In the genomic region with DNA sequence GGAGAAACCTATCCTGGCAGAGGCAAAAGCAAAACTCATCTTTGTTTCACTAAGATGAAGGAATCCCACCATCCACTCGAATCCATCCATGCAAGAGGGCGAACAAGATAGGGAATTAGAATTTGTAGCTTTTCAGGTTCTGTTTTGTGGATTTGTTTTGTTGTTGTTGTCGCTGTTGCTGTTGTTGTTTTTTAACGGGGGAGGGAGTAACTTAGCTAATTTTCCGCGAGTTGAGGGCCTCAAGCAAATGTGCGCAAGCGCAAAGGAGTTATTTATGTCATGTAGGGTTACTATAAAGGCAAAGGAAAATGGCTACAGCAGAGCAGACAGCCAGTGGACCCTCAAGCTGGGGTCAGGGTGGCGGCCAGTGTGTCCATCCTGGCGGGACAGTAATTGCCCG, we compare ENCODE assay signal across 27 mouse cellular contexts. TPM values are rescaled to one million over a fixed set of nuclear protein-coding genes. Genes with fewer than 3 reads are reported as not detected.
DNase-seq lines count a peak whose midpoint lies in the region; ATAC-seq and TF ChIP-seq lines count a peak whose summit lies in the region.
"Had no signal": no experiment of that assay in that cellular context is flagged by ENCODE, and none has a peak within 500 bp of the region (broad histone marks: within the 10 kb centered on the region; RNA-seq: fewer than 3 reads in every experiment).

No protein-coding gene starts in this region.

- H3K27me3 ChIP-seq in forebrain, embryonic 10.5 days (ENCODE audit: poor library complexity, severe bottlenecking) = peaks cover 100% of the 10 kb centered on the region
- peaks cover 74% of the 10 kb centered on the region for H3K27me3 ChIP-seq in forebrain, embryonic 16.5 days (replicated peaks; ENCODE audit: control insufficient read depth, insufficient read depth, low read length)
- peaks cover 97% of the 10 kb centered on the region for H3K27me3 ChIP-seq in midbrain, embryonic 11.5 days (ENCODE audit: control insufficient read depth, insufficient read depth, low read length)
- H3K27me3 ChIP-seq in midbrain, postnatal 0 days (ENCODE audit: insufficient read depth, low read length) = peaks cover 72% of the 10 kb centered on the region
- peaks cover 98% of the 10 kb centered on the region for H3K27me3 ChIP-seq in hindbrain, embryonic 13.5 days
- H3K27me3 ChIP-seq in stomach, embryonic 15.5 days (replicated peaks) = peaks cover 92% of the 10 kb centered on the region

- WGBS in forebrain, embryonic 10.5 days = 5% methylated on average over 11 of the region's 11 CpGs
- WGBS in forebrain, embryonic 16.5 days = 15% methylated on average over 11 of the region's 11 CpGs
- 6% methylated on average over 11 of the region's 11 CpGs for WGBS in midbrain, embryonic 11.5 days
- WGBS in midbrain, postnatal 0 days = 7% methylated on average over 11 of the region's 11 CpGs
- 4% methylated on average over 11 of the region's 11 CpGs for WGBS in hindbrain, embryonic 13.5 days
- WGBS in stomach, embryonic 15.5 days = 7% methylated on average over 11 of the region's 11 CpGs

- peaks cover 68% of the 10 kb centered on the region for H3K4me1 ChIP-seq in forebrain, embryonic 10.5 days
- peaks cover 23% of the 10 kb centered on the region for H3K4me1 ChIP-seq in forebrain, embryonic 16.5 days (replicated peaks; ENCODE audit: control insufficient read depth, insufficient read depth, low read length)
- H3K4me1 ChIP-seq in midbrain, embryonic 11.5 days (ENCODE audit: control insufficient read depth, insufficient read depth, low read length) = peaks cover 16% of the 10 kb centered on the region
- H3K4me1 ChIP-seq in midbrain, postnatal 0 days (ENCODE audit: insufficient read depth, low read length) = no peaks in the 10 kb centered on the region
- H3K4me1 ChIP-seq in hindbrain, embryonic 13.5 days (replicated peaks) = peaks cover 41% of the 10 kb centered on the region
- peaks cover 12% of the 10 kb centered on the region for H3K4me1 ChIP-seq in stomach, embryonic 15.5 days

- DNase-seq in forebrain, embryonic 10.5 days (ENCODE audit: extremely low spot score, low spot score) = no peak
- DNase-seq in midbrain, embryonic 11.5 days (ENCODE audit: low spot score, missing footprints) = peak; percentile 93
- no peak for DNase-seq in midbrain, postnatal 0 days (ENCODE audit: low spot score)
- DNase-seq in gastrocnemius, postnatal 4 days (ENCODE audit: low spot score in 2 of 2) = no peak
- DNase-seq: adrenal gland, postnatal 10 days; cerebellum, adult 11-12 months; cerebellum, postnatal 10 days; gastrocnemius, postnatal 25 days; heart, adult 18-20 months; heart, postnatal 36 days; kidney, adult 9 months; kidney, postnatal 10 days; layer of hippocampus, adult 9-11 months; liver, postnatal 0 days; lung, postnatal 4 days; right cerebral cortex, postnatal 25 days had no signal

- H3K4me2 ChIP-seq in forebrain, embryonic 16.5 days (ENCODE audit: low read length) = no peak overlapping the region
- H3K4me2 ChIP-seq in midbrain, embryonic 11.5 days = no peak overlapping the region
- H3K4me2 ChIP-seq in midbrain, postnatal 0 days (ENCODE audit: low read depth, low read length, poor library complexity, severe bottlenecking) = no peak overlapping the region
- H3K4me2 ChIP-seq in hindbrain, embryonic 13.5 days = peak overlapping the region; percentile 11
- H3K4me2 ChIP-seq in stomach, embryonic 15.5 days = no peak overlapping the region
- H3K4me2 ChIP-seq: heart, embryonic 11.5 days; liver, embryonic 12.5 days; midbrain, embryonic 13.5 days had no signal

- peaks cover 10% of the 10 kb centered on the region for H3K9me3 ChIP-seq in forebrain, embryonic 10.5 days
- 0 out of 2 replicates have a peak, but pooled peaks cover 5% of the 10 kb centered on the region for H3K9me3 ChIP-seq in forebrain, embryonic 16.5 days (ENCODE audit: control insufficient read depth, low read length)
- H3K9me3 ChIP-seq in midbrain, embryonic 11.5 days (ENCODE audit: control insufficient read depth, low read length) = no peaks in the 10 kb centered on the region; the same call in 1 of the 2 replicates
- no peaks in the 10 kb centered on the region for H3K9me3 ChIP-seq in midbrain, postnatal 0 days (ENCODE audit: low read length)
- H3K9me3 ChIP-seq in hindbrain, embryonic 13.5 days = no peaks in the 10 kb centered on the region
- H3K9me3 ChIP-seq in stomach, embryonic 15.5 days = no peaks in the 10 kb centered on the region
- H3K9me3 ChIP-seq: liver, embryonic 12.5 days had no signal

- H3K27ac ChIP-seq in forebrain, embryonic 10.5 days = no peak overlapping the region
- H3K27ac ChIP-seq in forebrain, embryonic 16.5 days (ENCODE audit: low read length) = no peak overlapping the region
- no peak overlapping the region for H3K27ac ChIP-seq in midbrain, embryonic 11.5 days (ENCODE audit: low read depth, low read length)
- H3K27ac ChIP-seq in midbrain, postnatal 0 days (ENCODE audit: low read depth, low read length) = no peak overlapping the region
- peak overlapping the region; percentile 69 for H3K27ac ChIP-seq in hindbrain, embryonic 13.5 days
- 0 out of 2 replicates have a peak overlapping the region, but pooled peaks have one; percentile 31 for H3K27ac ChIP-seq in stomach, embryonic 15.5 days
- H3K27ac ChIP-seq: liver, embryonic 12.5 days; midbrain, embryonic 13.5 days had no signal

- peak overlapping the region; percentile 12 for H3K4me3 ChIP-seq in forebrain, embryonic 10.5 days
- H3K4me3 ChIP-seq in forebrain, embryonic 16.5 days (replicated peaks; ENCODE audit: low read length) = no peak overlapping the region
- no peak overlapping the region for H3K4me3 ChIP-seq in midbrain, embryonic 11.5 days (ENCODE audit: low read depth, low read length)
- no peak overlapping the region for H3K4me3 ChIP-seq in midbrain, postnatal 0 days (ENCODE audit: low read depth, low read length)
- peak overlapping the region; percentile 9; the same call in 1 of the 2 replicates for H3K4me3 ChIP-seq in hindbrain, embryonic 13.5 days
- H3K4me3 ChIP-seq in stomach, embryonic 15.5 days (replicated peaks) = no peak overlapping the region
- H3K4me3 ChIP-seq: liver, embryonic 12.5 days; megakaryocyte, embryonic 14.5 days; midbrain, embryonic 13.5 days had no signal

- H3K36me3 ChIP-seq in forebrain, embryonic 10.5 days (replicated peaks) = no peaks in the 10 kb centered on the region
- no peaks in the 10 kb centered on the region for H3K36me3 ChIP-seq in forebrain, embryonic 16.5 days (ENCODE audit: control insufficient read depth, insufficient read depth)
- H3K36me3 ChIP-seq in midbrain, embryonic 11.5 days (ENCODE audit: control insufficient read depth, insufficient read depth, low read length) = no peaks in the 10 kb centered on the region
- H3K36me3 ChIP-seq in midbrain, postnatal 0 days (ENCODE audit: insufficient read depth, low read length) = no peaks in the 10 kb centered on the region
- H3K36me3 ChIP-seq in hindbrain, embryonic 13.5 days = no peaks in the 10 kb centered on the region
- H3K36me3 ChIP-seq in stomach, embryonic 15.5 days = no peaks in the 10 kb centered on the region
- H3K36me3 ChIP-seq: liver, embryonic 12.5 days; midbrain, embryonic 13.5 days had no signal

- H3K9ac ChIP-seq in forebrain, embryonic 16.5 days (replicated peaks; ENCODE audit: low read depth, low read length) = no peak overlapping the region
- no peak overlapping the region for H3K9ac ChIP-seq in midbrain, embryonic 11.5 days (ENCODE audit: low read length)
- no peak overlapping the region for H3K9ac ChIP-seq in midbrain, postnatal 0 days (replicated peaks; ENCODE audit: low read length, poor library complexity, severe bottlenecking)
- H3K9ac ChIP-seq in hindbrain, embryonic 13.5 days = 0 out of 2 replicates have a peak overlapping the region, but pooled peaks have one; percentile 51
- H3K9ac ChIP-seq in stomach, embryonic 15.5 days = no peak overlapping the region
- H3K9ac ChIP-seq: liver, embryonic 12.5 days; liver, postnatal 0 days; midbrain, embryonic 13.5 days had no signal

- ATAC-seq in forebrain, embryonic 16.5 days = no peak
- no peak for ATAC-seq in midbrain, embryonic 11.5 days (ENCODE audit: low FRiP score)
- no peak for ATAC-seq in midbrain, postnatal 0 days (ENCODE audit: low FRiP score)
- ATAC-seq in hindbrain, embryonic 13.5 days (ENCODE audit: low FRiP score) = no peak
- ATAC-seq in stomach, embryonic 15.5 days (ENCODE audit: insufficient read depth, low FRiP score, low read depth) = 0 out of 2 replicates have a peak, but pooled peaks have one; percentile 3
- no peak for ATAC-seq in cerebellum, adult (ENCODE audit: insufficient number of reproducible peaks, low FRiP score, low TSS enrichment)
- ATAC-seq: forebrain, embryonic 14.5 days; inflammation-experienced regulatory T-cells, adult 6 months; liver, embryonic 12.5 days; liver, postnatal 0 days; midbrain, embryonic 13.5 days; Patski had no signal

- no peak for TF ChIP-seq CTCF in midbrain, postnatal 0 days (IDR thresholded peaks at IDR 0.05)

RNA-seq across cellular contexts. Expression of gene Tmem33, which starts 33.1 kb away (rescaled TPM):
- 117 and 133 TPM in 2 replicates for polyA plus RNA-seq in forebrain, embryonic 10.5 days (2016; fragmentation: Nextera tagmentation; extraction: Ambion mirVana)
- polyA plus RNA-seq in forebrain, embryonic 16.5 days (2015; fragmentation: Nextera tagmentation; extraction: Ambion mirVana) = 82.9 and 83.1 TPM in 2 replicates
- 120 and 121 TPM in 2 replicates for polyA plus RNA-seq in midbrain, embryonic 11.5 days (2014; fragmentation: Nextera tagmentation; extraction: Ambion mirVana)
- 68.1 and 74.6 TPM in 2 replicates for total RNA-seq in midbrain, postnatal 0 days (2014; rRNA removed)
- polyA plus RNA-seq in midbrain, postnatal 0 days (2015; fragmentation: Nextera tagmentation; extraction: Ambion mirVana) = 49.8 and 55.0 TPM in 2 replicates
- 89.8 and 93.8 TPM in 2 replicates for polyA plus RNA-seq in hindbrain, embryonic 13.5 days (2015; fragmentation: Nextera tagmentation; extraction: Ambion mirVana)
- 91.6 and 98.1 TPM in 2 replicates for polyA plus RNA-seq in stomach, embryonic 15.5 days (2015; fragmentation: Nextera tagmentation; extraction: Ambion mirVana)
- 10 to 100 TPM; 38.2 to 42.6 TPM for total RNA-seq in gastrocnemius, postnatal 4 days (2021)

Comparison
In these comparisons a context has a peak if more than half of its experiments do, and no peak if none do; other contexts are left out.
1. H3K4me3 ChIP-seq: peak in forebrain, embryonic 10.5 days (single experiment) and hindbrain, embryonic 13.5 days (single experiment); none in forebrain, embryonic 16.5 days (single experiment), midbrain, embryonic 11.5 days (single experiment), midbrain, postnatal 0 days (single experiment) and stomach, embryonic 15.5 days (single experiment).
2. H3K27ac ChIP-seq: peak in hindbrain, embryonic 13.5 days (single experiment) and stomach, embryonic 15.5 days (single experiment); none in forebrain, embryonic 10.5 days (single experiment), forebrain, embryonic 16.5 days (single experiment), midbrain, embryonic 11.5 days (single experiment) and midbrain, postnatal 0 days (single experiment).